Mouse (Mus musculus) spleen, postnatal 14 days (tissue): ENCODE results near the gene Ccdc34.

Source experiments
- DNase-seq, 2 experiments: peaks; one replicate each; pipeline ENCODE4 v3.0.0; 2021 to 2022; ENCODE audit warnings: low spot score in 2 of 2

Ccdc34 gene

DNA sequence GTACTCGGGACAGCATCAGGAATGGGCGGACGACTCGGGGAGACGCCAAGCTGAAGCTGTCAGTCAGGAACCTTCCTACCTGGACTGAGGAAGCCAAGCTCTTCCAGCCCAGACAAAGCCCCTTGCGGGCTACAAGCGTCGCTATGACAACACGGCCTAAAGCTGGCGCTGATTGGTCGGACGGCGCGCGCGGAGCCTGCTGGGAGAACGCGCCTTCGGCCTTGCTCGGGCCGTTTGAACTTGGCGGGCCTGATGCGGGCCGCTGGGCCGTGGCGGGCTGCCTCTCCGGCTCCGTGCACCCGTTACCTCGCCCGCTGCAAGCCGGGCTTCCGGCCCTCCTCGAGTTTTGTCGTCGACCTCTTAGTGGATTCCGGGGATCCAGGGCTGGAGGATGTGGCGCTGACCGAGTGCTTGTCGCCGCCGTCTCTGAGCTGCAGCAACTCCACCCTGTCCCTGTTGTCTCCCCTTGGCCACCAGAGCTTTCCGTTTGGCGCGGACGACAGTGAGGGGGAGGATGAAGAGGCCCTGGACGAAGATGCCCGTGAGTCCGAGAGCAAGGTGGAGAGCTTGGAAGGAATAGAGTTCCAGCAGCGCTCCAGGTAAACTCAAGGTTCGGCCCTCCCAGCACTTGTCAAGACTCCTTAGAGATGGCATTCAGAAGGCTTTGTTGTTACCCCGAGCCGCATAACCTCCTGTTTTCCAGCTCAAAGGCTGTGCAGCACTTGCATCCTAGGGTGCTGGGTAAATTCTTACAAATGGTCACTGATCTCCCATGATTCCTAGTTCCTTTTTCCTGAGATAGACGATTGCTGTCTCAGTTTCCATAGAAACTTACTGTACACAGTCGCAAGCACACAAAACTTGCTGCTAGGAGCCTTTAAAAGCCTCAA is at the start of gene Ccdc34:
TSS of gene Ccdc34 (plus strand) at position 202 of the 890 bp plus-strand sequence.
- DNase-seq: peak; percentile 78 to 83

DNA sequence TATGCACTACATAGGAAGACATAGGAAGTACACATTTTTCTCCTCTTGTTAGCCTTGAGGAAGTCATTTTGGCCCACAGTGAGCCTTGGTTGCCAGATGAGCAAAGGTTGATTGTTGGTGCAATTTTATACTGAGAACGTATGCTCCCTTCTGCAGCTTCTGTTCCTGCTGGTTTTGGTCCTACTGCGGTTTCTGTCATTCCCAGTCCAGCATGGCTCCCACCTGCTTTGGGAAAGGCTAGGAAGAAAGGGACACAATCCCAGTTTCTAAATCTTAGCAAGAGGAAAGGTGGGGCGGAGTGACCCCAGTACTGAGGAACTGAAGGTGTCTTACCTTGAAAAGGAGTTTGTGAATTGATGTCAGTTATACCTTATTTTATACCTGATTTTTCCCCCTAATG is 48.2 kb upstream of the Ccdc34 start:
- DNase-seq: no peak

DNA sequence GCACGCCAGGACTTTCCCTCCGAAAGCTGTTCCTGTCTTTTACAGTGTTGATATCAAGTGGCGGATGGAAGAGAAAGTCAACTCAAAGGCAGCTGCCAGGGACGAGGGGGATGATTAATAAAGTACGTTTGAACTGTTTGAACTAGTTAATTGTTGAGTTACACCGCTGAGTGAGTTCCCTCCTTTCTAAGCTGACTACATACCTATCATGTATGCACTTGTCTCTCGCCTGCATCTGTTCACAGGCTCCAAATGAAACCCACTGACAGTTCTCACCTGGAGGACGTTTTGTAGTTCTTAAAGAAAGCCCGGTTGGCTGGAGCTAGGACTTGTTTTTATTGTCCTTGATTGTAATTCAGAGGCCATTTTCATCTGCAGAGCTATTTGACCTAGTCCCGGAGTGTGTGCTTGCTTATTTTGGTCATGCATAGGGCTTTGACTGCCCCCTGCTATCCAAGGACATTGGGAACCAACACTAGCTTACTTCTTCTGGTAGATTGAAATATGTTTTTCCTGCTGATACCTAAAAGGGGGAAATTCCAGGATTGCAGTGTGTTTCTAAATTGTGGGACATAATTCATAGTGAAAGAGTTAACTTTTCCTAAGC is 47.6 kb upstream of the Ccdc34 start:
- DNase-seq: no peak

DNA sequence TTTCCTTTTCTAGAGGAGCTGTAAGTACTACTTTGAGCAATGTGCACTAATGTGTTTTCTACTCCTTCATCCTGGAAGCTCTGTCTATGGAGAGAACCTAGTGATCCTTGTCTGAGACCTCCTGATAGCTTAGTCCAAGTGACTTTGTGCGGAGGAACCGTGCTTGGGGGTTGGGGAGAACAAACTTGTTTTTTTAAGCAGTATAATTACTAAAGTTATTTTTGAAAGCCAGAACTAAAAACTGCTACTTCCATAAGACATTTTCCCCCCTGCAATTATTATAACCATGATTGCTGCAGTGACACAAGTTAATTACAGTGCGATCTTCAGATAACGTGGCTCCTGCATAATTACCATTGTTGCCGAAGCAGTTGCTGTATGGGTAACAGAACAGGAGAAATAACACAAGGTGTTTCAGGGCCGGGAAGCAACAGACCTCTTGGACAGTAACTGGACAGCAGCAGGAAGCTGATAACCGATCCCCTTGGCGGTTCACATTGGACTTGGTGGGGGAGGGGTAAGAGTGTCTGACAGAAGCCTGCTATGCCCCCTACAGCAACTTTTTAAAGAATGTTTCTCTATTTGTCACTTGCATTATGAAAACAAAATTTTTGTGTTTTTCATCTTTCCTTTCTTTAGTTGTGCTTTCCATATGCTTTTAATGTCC is 46.7 kb upstream of the Ccdc34 start:
- DNase-seq: no peak

DNA sequence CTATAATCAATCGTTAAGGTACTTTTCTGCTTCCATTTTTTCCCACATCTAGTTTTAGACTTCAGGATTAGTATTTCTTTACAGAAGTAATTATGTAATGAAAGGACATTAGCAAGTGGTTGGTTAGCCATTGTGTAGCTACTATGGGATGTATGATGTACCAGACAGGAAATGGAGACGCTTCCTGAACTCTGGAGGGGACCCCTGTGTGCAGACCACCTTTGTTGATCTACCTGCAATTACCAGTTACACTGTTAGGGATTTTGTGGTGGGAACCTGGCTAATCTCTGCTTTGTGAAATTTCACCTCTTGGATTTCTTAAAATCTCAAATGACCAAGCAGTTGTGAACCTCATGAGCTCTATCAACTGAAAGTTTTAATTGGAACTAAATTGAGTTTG is 45.3 kb upstream of the Ccdc34 start:
- no peak for DNase-seq

DNA sequence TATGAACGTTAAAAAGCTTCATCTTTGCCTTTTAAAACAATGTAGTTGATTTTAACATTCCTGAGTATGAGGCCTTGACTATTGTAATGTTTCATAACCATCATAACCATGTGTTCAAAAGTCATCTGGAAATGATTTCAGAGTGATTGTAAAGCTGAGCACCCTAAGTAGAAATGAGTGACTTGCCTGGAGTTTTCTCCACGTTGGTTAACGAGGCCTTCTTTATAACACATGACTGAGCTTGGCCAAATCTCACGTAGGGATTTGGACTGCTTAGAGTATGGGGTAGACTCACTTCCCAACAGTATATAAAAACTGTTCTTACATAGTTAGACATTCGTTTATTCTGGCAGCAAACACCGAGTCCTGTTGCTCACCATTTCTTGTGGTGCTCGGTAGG is 44.7 kb upstream of the Ccdc34 start:
- DNase-seq: no peak

DNA sequence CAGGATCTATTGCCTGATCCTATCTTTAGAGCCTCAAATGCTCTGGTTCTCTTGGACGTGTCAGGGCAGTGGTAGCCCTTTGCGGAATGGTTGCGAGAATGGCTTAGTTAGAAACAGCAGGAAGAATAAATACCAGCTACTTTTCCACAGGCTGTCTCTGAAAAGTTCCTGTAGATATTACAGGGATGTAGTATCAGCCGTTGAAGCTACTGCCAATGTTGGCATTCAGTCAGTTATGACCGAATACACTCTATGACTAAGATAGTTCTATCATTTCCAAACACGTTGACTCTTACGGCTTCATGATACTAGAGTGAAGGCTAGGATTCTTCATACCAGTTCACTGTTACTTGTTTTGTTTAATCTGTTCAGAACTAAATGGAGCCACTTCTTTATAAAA is 42.8 kb upstream of the Ccdc34 start:
- no peak for DNase-seq

DNA sequence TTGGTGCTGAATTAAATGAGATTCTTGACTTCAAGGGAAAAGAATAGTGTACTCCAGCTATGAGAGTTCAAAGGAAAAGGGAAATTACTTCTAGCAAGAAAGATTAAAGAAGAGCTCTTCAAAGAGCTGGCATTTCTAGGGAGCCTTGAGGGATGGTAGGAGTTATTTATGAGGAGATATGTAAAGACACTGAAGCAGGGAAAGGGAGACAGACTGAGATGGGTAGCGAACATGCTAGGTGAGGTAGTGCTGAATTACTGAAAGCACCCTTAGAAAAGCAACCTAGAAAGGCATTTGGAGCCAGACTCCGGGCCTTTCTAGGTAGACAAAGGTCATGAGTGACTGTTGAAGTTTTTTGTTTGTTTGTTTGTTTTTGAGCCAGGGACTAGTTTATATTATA is 41.4 kb upstream of the Ccdc34 start:
- no peak for DNase-seq

DNA sequence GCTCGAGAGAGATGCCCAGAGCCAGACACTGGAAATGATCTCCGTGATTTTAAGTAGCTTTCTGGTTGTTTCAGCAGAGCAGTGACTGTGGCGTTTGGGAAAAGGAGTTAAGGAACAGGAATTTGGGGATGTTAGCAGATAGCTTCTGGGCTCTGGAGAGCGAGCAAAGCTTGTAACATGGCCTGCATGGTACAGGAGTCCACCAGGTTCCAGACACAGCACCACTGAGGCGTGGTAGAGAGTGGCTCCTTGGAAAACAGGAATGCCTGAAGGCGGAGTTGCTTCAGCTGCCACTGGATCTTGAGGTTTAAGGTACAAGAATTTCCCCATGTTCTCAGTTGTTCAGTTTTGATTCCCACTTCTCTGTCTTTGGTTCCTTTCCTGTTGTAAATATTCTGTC is 40.3 kb upstream of the Ccdc34 start:
- no peak for DNase-seq

DNA sequence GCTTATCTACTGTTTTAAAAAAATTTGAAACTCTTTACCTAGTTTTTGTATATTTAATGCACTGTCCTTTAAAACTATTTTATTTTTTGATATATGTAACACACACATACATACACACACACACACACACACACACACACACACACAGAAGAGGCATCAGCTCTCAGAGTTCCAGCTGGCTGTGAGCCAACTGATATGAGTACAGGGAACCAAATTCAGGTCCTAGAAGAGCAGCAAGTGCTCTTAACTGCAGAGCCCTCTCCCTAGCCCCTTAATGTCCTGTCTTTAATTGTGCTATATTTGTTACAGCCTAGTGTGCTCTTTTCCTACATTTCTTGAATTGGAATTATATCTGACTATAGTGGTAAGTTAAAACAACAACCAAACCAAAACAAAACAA is 38.4 kb upstream of the Ccdc34 start:
- DNase-seq: no peak

DNA sequence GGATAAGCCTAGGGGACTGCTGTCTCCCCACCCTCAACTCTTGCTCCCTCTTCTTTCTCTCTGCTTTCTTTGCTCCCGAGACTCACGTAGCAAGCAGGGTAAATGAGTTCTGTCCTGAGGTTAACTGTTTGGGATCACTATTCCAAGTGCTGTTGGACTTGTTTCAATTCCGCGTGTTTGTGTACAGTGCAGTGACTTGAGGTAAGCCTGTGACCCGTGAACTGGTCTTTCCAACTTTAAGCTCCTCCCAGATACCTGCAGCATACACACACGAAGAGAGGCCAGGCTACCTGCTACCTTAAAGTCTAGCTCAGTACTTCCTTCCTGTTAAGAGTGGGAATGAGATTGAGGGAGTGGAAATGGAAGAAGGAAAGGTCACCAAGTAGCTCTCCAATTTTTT is 34.2 kb upstream of the Ccdc34 start:
- DNase-seq: no peak

DNA sequence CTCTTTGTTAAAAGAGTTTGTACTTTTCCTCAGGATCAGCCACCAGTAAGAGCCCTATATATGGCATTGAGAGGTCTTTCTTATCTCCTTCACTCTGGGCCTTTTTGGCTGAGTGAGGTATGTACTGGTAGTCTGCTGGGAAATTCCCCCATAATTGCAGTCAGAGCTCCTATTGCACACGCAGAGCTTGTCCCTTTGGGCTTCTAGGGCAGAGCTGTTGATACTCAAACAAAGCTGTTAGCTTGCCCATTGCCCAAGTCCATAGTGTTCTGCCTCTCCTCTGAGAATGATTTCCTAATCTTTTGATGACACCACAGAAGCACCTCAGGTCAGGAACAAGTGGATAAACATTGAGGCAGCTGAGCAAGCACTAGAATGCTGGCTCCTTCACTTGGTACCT is 32.7 kb upstream of the Ccdc34 start:
- DNase-seq: no peak

DNA sequence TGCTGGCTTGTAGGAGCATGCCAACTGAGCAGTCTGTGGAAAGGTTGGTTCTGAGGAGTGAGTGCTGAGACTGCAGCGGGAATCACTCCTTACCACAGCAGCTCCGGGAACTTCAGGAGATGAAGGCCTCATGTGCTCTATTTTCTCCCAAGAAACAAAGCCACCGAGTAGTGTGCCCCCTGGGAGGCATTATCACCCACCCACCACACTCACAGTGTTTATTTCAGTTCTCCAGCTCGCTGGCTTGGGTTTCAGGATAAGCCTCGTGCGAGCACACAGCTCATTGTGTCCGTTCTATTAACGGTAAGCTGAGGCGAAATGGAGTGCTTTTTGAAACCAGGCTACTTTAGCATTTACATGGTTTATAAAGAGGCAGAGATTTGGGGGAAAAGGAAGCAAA is 32.1 kb upstream of the Ccdc34 start:
- no peak for DNase-seq

DNA sequence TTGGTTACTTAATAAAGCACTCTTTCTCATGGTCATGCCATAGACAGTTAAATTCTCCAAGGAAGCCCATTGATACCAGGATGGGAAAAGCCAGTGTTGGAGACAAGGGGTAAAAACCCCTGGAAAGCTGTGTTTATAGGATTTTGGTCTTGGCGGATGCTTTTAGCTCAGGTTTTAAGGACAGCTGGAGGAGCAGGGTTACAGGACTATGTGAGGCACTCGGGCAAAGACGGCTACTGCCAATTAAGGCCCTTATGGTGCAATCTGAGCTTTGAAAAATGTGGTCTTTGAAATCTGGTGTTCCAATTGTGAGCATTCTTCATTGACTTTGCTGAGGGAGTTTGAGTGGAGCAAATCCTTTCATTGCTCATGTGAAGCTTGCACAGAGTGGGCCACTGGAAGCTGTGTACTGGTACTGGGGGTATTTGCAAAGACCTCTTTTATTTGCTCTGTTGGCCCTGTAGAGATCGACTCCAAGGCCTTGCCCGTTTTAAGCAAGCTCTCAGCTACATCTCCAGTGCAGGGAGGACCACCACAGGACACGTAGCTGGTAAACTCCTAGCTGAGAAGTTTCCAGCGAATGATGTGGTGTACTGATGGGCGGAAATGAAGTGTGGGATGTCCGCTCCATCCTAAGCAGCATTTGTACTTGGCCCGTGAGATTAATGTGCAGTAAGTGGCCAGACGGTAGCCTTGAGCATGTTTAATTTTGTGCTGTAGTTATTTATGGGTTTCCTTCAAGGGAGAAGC is 31.4 kb upstream of the Ccdc34 start:
- no peak for DNase-seq

DNA sequence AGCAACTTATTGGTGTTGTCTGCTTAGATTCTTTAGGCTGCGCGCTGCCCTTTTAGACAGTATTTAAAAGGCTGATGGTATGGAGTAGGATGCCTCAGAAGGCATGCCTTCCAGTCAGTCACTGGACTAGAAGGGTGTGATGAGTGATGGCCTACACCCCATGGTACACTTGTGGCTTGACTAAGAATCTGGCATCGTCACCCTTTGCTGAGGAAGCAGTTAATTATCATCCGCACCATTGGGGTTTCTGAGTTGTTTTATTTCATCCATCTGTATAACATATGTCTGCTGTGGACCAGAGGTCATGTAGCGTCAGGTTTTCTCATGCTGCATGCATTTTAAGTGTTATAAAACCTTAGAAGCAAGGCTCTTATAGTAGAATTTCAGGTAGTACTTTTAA is 29.7 kb upstream of the Ccdc34 start:
- no peak for DNase-seq

DNA sequence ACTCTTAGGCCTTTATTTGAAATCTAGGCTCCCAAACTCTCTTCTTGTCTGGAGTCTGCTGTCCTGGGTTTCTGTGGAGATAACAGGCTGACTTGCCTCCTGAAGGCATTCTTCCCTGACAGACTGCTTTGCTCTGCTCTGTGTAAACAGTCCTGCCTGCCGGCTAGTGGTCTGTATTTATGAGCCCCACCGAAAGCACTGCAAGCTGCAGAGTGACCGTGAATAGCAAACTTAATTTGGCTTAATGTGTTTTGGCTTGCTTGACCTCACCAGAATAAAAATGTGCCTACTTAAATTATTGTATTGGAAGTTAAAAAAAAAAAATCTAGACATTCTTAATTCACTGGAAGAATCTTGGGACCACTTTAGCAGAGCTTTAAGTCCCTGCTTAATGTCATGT is 28.4 kb upstream of the Ccdc34 start:
- DNase-seq: no peak

DNA sequence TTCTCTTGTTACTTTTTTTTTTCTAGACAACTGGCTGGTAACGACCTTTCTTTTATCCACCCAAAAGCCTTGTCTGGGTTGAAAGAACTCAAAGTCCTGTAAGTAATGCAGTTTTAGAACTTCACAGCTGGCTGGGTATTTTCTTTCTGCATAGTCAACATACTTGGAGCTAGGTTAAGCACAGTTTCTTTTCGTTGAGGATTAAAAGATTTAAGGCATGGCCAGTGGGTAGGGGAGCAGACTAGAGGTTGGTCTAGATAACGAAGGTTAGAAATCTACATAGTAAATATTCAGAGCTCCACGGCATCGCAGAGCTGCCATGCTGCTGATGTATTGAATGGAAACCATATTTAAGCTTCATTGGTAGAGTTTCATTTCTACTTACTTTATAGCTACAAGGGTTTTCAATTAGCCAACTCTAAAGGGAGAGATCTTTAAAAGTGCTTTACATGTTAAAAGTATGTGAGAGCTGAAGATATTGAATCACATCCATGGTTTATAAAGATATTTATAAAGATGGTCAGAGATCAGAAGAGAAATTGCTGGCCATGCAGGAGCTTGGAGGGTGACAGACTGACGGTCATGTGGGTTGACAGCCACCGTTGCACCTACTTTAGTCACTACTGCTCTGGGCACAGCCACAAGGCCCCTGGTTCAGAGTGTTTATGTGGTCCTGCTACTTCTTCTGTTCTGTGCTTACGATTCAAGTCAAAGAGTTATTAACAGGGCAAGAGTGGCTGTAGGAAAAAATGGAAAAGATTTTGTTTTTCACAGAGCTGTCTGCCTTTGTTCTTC is 27.7 kb upstream of the Ccdc34 start:
- no peak for DNase-seq

DNA sequence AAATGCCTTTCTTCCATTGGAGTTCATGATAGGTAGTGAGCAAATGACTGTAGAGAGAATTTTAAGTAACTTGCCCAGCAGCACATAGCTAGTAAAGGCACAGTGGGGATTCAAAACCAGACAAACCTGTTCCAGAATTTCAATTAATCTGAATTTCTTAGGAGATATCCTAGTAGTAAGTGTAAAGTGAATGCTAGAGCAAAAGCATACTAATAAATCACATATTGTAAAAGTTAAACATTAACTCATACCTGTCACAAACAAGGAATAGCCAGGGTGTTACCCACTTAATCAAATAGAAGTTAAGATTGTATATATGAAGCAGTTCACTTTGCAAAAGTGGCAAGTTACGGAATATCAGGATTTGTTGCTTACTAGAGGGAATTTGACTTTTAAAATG is 25.9 kb upstream of the Ccdc34 start:
- no peak for DNase-seq

DNA sequence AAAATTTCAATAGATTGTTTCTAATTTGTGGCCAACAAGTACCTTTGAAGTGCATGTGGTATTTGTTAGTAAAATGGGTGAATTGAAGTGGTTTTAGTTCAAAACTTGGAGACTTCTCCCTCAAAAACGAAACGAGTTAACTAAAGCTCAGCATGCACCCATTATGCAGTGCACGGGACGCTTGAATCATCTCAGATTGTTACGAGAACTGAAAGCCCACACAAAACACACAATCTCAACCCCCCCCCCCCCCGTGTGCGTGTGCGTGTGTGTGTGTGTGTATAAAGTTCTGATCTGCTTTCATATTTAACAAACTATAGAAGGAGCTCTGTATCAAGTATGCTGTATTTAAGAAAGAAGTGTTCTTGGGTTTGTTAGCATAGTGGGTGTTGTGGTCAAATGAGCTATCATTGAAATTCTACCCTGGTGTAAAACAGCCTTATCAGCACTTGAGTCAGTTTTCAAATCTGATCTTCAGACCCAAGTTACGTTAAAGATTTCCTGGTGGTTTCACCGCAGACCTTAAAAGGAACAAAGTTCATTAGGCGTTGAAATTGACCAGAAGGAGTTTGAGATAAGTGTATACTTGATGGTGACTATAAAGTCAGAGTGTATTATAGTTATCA is 25.1 kb upstream of the Ccdc34 start:
- DNase-seq: no peak

DNA sequence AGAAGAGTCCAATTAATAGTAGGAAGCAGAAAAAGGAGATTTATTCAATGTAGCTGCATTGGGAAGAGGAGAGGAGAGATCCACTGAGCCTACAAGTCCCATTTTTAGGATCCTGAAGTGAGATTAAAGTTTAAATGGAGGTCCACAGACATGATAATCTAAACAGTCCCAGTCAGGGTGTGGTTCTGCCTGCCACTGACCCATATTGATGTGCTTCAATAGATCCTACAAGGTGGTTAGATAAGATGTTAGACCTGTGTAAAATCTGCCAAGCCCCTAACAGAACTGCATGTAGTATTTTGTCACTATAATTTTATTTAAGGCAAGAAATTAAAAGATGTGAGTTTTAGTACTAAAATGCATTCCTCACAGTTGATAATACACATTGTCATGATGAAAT is 24.2 kb upstream of the Ccdc34 start:
- DNase-seq: no peak

DNA sequence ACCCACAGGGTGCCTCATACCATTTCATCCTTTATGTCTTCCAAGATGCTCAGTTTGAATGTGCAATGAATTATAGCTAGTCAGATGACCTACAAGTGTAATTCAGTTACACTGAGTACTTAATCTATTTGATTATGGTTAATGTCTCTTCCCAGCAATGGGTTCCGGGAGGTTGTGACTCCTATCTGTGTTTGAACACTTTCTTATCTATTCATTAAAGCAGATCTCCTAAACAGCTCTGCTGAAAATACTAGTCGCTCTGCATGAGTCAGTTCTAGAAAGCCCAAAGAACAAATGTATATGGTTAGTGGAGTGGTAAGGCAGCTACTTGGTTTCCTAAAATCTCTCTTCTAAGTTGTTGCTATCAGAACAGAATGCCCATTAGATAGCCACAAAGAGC is 22.6 kb upstream of the Ccdc34 start:
- DNase-seq: no peak
